Mouse (Mus musculus) inflammation-experienced regulatory T-cells, adult 16 weeks (primary cell): ENCODE measurements around the gene Gm17509. TPM values are rescaled to one million over a fixed set of nuclear protein-coding genes. Genes with fewer than 3 reads are reported as not detected.

Experiments used
- polyA plus RNA-seq: library from polyadenylated mRNA; unstranded; fragments of 100-300 nt; shearing (Covaris generic); gene quantifications from one replicate; pipeline ENCODE4 v1.2.1, GENCODE M21; 2017

Gene Gm17509
- polyA plus RNA-seq = 0.89 TPM

DNA sequence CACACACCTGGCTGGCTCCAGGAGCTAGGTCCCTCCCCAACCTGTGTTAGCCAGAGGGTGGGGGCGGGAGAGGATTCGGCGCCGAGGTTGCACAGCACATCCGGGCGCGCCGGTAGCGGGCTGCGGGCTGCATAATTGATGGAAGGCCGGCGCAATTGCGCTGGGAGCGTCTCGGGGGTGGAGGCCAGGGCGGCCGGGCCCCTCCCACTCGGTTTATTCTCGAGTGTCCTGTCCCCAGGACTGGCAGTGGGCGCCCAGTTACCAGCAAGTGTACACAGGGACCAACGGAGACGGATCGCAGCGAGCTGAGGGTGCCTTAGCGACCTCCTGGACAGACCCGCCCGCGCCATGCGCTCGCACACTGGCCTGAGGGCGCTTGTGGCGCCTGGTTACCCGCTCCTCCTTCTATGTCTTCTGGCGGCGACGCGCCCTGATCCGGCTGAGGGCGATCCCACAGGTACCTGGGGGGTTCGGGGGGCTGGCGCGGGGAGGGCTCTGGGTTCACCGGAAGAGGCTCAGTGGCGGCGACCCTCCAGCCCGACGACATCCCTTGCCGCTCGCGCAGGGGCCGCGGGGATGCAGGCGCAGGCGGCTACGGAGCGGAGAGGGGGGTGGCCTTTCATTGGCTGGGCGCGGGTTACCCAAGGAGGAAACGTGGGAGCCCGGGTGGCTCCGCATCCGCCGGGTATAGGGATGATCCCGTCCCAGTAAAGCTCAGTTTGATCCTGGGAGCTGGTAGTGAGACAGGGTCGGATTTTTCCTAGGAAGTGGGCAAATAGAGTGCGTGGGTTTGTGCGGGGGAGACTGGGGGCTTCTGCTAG is at the start of gene Gm17509:
Gm17509 (minus strand) TSS at position 575 of the 821 bp plus-strand sequence.

DNA sequence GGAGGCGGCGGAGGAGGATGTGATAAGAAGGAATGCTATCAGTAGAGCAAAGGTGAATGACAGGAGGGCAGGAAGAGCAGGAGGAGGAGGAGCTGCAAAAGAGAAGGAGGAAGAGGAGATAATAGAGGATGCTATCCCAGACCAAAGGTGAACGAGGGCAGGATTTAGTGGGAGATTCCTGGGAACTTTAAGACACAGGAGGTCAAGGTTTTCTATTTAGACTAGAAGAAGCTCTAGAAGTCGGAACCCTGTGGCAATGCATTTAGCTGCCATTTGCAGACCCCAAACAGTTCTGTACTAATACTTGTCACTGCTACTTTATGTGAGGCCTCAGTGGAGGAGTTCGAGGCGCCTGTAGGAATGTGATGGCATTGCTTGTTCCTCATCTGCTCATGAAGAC is 12.6 kb downstream of the Gm17509 start, which contains the start of gene Emb:
Emb (plus strand) TSS at position 301 of the 400 bp plus-strand sequence.

Other genes starting within 250 kb of the Gm17509 start
- 34.6 TPM for gene Parp8, start 195.5 kb downstream of the Gm17509 start, polyA plus RNA-seq
- gene Emb, start 12.5 kb downstream of the Gm17509 start, polyA plus RNA-seq = 159 TPM